Mouse (Mus musculus): Measurements from ENCODE around the gene Pxmp4.

The Pxmp4 gene

GRCm38 (mm10) chr2:154603638-154604153, at the start of gene Pxmp4:
Pxmp4 (minus strand) TSS chr2:154603708.
- peak; percentile 99 for DNase-seq

DNA sequence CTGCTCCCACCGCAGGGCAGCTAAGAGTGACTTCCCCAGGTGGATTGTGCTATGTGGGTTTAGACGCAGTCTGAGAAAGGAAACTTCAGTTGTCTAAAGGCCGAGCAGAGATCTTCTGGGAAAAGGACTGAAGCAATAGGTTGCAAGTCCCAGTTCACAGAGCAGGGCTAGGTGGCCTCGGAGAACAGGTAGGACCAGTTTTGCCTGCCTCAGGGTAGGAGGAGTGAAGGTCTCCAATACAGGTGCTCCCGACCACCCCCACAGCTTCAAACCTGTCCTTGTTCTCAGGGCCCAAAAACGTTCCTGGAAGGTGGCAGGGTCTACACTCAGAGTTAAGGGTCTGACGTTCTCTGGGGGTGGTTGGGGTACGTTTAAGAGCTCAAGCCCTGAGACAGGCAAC, 47.9 kb upstream of the Pxmp4 start, which contains the start of gene Chmp4b:
Chmp4b (plus strand) TSS at position 343 of the 400 bp plus-strand sequence.
- DNase-seq: no peak

GRCm38 (mm10) chr2:154650404-154650803, 46.9 kb upstream of the Pxmp4 start:
- DNase-seq: no peak

DNA sequence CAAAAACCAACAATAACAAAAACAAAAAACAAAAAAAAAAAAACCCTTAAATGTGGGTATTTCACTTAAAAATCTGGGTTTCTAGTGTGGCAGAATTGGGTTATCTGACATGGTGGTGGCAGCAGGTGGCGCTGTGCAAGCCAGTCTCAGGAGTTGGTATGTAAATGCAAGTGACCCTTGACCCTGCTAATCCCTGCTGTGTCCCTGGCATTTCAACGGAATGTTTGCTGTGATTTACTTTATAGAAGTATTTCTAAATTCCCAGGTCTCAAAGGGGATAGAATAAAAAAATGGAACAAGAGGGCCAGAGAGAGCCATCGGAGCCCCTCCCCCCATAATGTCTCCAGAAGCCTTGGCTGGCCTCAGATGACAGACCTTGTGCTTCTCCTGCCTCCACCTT, 44.6 kb upstream of the Pxmp4 start:
- no peak for DNase-seq

- no peak for DNase-seq
These were observed 43.1 kb upstream of the Pxmp4 start for GRCm38 (mm10) chr2:154646634-154647033.

DNA sequence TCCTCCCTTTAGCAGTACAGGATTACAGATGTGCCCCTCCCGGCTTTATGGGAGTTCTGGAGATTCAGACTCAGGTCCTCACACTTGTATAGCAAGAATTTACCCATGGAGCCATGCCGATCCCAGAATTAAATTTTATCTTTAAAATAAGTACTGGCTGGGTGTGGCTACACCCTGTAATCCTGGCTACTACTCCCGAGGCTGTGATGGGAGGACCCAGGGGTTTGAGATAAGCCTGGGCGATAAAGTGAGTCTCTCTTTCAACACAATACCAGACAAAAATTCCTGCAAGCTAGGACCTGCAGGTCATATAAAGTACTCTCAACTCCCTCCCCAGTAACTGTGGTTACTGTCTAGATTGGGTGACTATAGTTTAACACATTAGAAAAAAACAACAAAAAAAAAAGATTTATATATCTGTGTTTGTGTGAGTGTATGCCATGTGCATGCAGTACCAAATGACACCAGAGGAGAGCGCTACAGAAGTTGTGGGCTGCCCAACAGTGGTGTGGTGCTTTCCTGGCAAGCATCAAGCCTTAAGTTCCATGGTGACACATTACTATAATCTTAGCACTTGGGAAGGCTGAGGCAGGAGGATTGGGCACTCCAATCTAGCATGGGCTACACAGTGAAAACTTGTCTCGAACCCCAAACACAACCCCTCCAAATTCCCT, 39.3 kb upstream of the Pxmp4 start:
- no peak for DNase-seq

DNA sequence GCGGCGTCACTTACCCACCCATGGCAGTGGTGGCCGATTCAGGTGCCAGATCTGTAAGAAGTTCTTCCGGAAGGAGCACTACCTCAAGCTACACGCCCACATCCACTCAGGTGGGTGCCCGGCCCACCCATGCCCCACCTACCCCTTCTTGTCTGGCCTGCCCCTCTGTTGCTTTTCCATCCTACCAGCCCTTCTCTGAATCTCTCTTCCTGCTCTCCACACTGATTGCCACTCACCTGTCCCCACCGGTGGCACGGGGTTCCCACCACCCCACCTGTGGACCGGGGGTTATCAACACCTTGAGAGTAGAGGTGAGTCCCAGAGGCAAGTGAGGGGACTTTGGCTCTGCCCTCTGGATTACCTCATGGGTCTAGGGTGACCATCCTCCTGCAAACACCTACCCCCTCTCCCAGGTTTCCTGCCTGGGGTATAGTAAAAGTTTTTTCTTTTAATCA, 38.5 kb upstream of the Pxmp4 start:
- DNase-seq: no peak

DNA sequence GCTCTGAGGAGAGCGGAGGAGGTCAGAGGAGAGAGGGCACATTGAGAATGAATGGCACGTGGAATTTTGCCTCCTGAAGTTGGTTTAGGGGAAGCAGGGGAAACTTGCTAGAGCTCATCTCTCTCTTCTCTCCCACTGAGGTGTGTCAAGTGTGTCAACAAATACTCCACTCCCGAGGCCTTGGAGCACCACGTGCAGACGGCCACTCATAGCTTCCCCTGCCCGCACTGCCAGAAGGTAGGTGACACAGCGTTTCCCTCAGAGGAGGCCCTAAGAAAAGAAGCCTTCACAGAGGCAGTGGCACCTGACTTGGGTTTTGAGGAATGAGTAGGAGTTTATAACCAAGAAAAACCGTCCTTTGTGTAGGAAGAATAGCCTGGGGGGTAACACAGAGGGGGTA, 37.7 kb upstream of the Pxmp4 start:
- no peak for DNase-seq

DNA sequence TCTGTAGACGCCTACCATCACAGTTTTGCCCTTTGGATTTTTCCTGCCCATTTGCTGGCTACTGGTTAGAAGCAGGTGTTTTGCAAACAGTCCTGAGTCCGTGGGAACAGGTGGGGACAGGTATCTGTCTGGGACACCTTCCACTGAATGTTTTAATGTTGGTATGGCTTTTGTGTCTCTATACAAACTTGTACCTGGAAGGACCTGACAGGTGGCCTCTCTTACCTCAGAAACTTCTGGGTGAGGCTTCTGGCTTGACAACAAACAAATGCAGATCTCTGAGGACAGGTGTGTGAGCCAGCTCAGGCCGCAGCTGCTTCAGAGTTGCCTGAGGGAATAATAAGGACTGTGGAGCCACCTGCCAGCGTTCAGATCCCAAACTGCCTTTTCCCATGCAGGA, 35.6 kb upstream of the Pxmp4 start:
- DNase-seq: no peak

DNA sequence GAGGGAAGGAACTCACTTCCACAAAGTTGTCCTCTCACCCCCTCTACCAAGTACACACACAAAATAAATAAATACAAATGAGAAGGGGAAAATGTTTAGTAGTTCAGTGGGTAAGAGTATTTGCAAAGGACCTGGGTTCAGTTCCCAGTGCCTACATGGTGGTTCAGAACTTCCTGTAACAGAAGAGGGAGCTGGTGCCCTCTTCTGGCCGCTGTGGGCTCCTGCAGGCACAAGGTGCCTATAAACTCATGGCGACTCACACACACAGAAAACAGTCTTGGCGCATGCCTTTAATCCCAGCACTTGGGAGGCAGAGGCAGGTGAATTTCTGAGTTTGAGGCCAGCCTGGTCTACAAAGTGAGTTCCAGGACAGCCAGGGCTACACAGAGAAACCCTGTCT, 35.0 kb upstream of the Pxmp4 start:
- DNase-seq: no peak

DNA sequence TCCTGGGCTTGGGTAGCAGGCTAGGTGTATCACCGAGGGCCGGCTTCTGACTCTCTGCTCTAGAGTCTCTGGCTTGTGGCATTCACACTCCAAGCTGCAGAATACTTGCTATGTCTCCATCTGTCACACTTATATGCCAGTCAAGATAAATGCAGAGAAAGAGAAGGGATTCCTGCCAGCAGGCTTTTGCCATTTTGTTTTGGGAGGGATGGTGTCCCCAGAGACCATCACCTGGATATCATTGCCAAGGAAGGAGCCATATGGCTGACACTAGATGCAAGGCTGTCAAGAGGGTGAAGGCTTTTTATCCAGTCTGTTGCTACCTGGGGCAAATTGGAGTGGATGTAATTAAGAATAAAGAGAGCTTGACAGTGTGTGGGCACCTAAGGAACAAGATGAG, 32.3 kb upstream of the Pxmp4 start:
- DNase-seq: no peak

DNA sequence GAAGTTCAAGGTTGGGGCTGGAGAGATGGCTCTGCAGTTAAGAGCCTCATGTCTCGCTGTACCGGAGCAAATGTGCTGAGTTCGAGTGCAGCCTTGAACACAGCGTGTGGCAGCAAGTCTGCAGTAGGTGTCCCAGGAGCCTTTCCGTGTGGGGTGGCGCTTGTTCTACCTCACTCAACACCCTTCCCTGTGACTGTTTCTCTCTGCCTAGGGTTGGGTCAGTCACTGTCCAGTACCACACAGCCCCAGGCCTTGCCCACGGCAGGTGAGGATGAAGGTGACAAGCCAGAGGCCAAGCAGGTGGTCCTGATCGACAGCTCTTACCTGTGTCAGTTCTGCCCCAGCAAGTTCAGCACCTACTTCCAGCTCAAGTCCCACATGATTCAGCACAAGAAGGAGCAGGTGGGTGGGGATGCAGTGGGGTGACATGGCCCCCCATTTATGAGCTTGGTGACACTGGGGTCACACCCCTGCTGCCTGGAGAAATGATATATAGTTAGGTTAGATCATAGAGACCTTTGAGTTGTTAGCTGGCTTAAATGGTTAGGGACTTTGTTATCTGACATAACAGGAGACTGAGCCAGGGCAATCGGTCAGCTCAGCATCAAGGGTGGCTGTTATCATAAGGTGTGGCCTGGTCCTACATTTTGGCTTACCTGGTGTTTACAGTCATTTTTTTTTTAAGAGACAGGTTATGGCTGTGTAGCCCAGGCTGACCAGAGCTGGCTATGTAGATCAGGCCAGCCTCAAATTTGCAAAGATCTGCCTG, 30.6 kb upstream of the Pxmp4 start:
- no peak for DNase-seq

DNA sequence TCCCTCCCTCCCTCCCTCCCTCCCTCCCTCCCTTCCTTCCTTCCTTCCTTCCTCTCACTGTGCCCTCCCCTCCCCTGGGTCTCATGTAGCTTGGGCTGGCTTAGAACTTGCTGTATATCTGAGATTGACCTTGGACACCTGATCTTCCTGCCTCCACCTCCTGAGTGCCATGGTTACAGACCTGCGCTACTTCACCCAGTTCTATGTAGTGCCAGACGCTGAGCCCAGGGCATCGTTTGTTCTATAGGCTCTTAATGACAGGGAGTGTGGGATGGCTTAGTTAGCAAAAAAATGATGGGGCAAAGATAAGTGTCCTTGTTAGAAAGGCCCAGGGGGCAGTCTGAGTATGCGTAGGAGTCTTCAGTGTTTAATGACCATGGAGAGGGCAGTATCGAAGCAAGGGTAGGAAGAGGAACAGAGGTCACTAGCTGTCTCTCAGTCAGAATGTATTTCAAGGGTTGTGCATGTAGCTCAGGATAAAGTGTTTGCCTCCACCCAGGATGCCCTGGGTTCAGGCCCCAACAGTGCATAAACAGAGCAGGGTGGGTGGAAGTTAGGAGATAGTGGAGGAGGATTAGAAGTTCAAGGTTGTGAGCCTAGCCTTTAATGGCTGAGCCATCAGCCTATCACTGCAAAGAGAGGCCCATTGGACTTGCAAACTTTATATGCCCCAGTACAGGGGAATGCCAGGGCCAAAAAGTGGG, 29.7 kb upstream of the Pxmp4 start:
- DNase-seq: no peak

GRCm38 (mm10) chr2:154632203-154632780, 28.8 kb upstream of the Pxmp4 start:
- DNase-seq: no peak

DNA sequence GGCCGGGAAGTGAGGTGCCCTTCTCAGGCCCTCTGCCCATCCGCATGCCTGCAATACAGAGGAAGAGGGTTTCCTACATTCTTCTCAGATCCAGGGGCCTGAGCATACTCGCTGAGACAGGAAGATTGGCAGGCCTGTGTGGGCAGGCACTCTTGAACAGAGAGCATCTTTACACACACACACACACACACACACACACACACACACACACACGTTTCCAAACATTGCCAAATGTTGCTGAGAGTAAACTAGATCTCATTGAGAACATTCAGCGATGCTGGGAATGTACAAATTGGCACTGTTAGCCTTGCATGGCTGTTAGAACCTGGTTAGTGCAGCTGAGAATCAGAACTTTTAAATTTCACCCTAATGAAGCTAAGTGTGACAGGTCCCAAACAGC, 27.0 kb upstream of the Pxmp4 start:
- DNase-seq: no peak

- no peak for DNase-seq
These were observed 20.6 kb upstream of the Pxmp4 start for GRCm38 (mm10) chr2:154624137-154624536.

- DNase-seq: no peak
These were observed 18.2 kb upstream of the Pxmp4 start for GRCm38 (mm10) chr2:154621684-154622083.

GRCm38 (mm10) chr2:154617061-154617460, 13.6 kb upstream of the Pxmp4 start:
- no peak for DNase-seq

- no peak for DNase-seq
These were observed 12.2 kb upstream of the Pxmp4 start for GRCm38 (mm10) chr2:154615674-154616073.

DNA sequence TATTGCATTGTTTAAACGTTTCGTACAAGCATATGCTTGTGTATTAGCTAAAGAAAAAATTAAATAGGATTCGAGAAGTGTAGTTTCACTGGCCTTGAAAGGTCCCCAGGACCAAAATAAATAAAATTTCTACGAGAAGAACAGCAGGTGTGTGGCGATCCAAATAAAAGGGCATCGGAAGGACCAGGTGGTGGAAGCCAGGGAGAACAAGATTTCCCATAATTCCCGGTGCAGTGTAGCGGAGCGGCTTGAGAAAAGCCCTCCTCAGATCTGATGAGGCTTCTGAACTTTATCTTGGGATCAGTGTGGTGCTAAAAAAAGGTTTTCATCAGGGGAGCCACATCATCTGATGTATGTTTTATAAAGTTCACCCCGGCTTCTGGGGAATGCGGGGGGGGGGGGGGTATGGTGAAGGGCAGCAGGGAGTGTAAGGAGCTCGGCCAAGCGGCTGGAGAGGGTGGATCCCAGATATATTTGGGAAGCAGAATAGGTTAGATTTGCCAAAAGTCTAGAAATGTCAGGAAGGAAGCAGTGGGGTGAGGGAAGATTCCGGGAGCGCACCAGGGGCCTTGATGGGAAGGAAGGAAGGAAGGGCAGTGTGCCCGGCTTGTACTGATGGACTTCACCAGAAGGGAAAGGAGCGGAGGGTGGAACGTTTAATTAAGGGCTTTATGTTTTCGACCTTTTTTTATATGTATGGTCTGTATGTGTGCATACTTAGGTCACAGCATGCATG, 11.5 kb upstream of the Pxmp4 start:
- DNase-seq: no peak

- DNase-seq: peak; percentile 86
These were observed 9.9 kb upstream of the Pxmp4 start, which contains the start of the genes Zfp341 and 4930519P11Rik for GRCm38 (mm10) chr2:154613118-154614115. Zfp341 (plus strand) TSS chr2:154613297. 4930519P11Rik (minus strand) TSS chr2:154613437.

Data from right cerebral cortex, adult 18-20 months (tissue).